Mouse (Mus musculus) limb, embryonic 12.5 days (tissue): ENCODE measurements around the gene Ppm1l. TPM values are rescaled to one million over a fixed set of nuclear protein-coding genes. Genes with fewer than 3 reads are reported as not detected.

Source experiments
- ATAC-seq: fragments of 200-750 bp; cut with Nextera tagmentation; 2 replicates; pipeline ENCODE4 v1.8.0; 2017; ENCODE audit warnings: low read depth, moderate TSS enrichment; ENCODE audit not compliant: insufficient number of reproducible peaks, insufficient read depth, low FRiP score, low TSS enrichment
- H3K27ac ChIP-seq: fragments of 300-500 bp; sonication (generic); 2 replicates; pipeline ENCODE4 v1.5.1; 2016; ENCODE audit warnings: mild to moderate bottlenecking, moderate library complexity
- H3K27me3 ChIP-seq: fragments of 300-500 bp; sonication (generic); 2 replicates; pipeline ENCODE4 v1.6.1; 2016; ENCODE audit warnings: mild to moderate bottlenecking, moderate library complexity
- H3K36me3 ChIP-seq: fragments of 300-500 bp; sonication (generic); 2 replicates; pipeline ENCODE4 v1.6.1; 2016; ENCODE audit warnings: mild to moderate bottlenecking, moderate library complexity
- H3K4me1 ChIP-seq: fragments of 300-500 bp; sonication (generic); replicated peaks from 2 replicates; pipeline ENCODE4 v1.6.1; 2016
- H3K4me2 ChIP-seq: fragments of 300-500 bp; sonication (generic); 2 replicates; pipeline ENCODE4 v1.6.1; 2016; ENCODE audit warnings: mild to moderate bottlenecking, moderate library complexity
- H3K4me3 ChIP-seq: fragments of 300-500 bp; sonication (generic); replicated peaks from 2 replicates; pipeline ENCODE4 v1.5.1; 2016; ENCODE audit warnings: mild to moderate bottlenecking
- H3K9ac ChIP-seq: fragments of 300-500 bp; sonication (generic); replicated peaks from 2 replicates; pipeline ENCODE4 v1.6.1; 2016; ENCODE audit warnings: mild to moderate bottlenecking, moderate library complexity
- H3K9me3 ChIP-seq: fragments of 300-500 bp; sonication (generic); 2 replicates; pipeline ENCODE4 v1.6.1; 2016; ENCODE audit warnings: mild to moderate bottlenecking, moderate library complexity
- WGBS: fragments of 180-500 bp; shearing (Covaris S2); methylation state at CpG from one replicate; pipeline ENCODE4 v1.1.7; 2016; 5-methylcytosine and 5-hydroxymethylcytosine counted together
- polyA plus RNA-seq: library from polyadenylated mRNA; unstranded; fragments of >200 nt; fragmentation: Nextera tagmentation; extraction: Ambion mirVana; gene quantifications from 2 replicates; pipeline ENCODE4 v1.2.1, GENCODE M21; 2016

The Ppm1l gene
- polyA plus RNA-seq, 1 experiment from 2014 or later, result 16.6 TPM

DNA sequence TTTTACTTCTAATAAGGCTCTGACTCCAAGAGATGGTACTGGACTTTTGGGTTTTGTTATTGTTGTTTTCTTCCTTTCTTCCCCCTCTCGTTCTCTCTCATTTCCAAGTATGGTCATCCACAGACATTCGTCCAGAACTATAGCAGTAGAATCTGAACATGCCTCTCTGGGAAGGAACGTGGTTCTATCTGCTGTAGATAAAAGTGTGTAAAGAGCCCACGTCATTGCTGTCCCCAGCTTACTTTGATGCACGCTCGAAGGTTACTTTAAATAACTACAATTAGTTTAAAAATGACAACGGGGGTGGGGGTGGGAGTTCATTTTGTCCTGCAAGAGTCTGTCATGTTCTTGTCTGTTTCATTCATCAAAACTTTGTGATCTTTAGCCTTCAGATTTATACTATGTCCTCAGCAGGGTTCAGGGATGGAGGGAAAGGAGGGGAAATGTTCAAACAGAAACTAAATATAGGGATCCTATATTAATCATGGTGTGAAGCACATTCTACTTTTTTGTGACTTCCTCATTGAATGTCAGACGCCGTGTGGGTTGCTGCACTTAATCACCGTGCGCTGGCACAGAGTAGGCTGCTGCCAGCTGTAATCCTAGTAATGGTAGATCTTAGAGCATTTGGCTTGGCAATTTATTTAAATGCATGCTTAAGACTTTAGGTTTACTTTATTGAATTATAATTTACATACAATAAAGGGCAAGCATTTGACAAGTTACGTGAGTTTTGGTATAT is 122.3 kb downstream of the Ppm1l start:
- ATAC-seq, result no peak

DNA sequence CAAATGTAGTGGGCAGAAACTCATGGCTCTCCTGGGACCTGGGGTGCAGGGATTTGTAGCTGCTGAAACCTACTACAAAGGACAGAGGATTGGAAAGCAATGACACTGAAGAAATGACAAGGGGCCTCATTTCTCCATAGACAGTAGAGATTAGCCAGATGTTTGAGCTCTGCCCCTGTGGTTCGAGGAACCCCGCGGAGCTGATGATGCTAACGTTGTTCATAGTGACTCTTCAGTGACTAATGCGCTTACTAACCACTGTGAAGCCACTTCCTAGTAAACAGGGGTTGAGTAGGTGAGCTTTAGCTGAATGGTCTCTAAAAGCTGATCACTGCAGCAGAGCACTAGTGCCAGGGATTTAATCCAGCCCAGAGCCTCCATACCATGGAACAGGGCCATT is 124.1 kb downstream of the Ppm1l start:
- Histone ChIP-seq H3K27ac (no peak overlapping the region), H3K36me3 (no peaks in the 10 kb centered on the region), H3K4me2 (no peak overlapping the region), H3K4me1 (no peaks in the 10 kb centered on the region), H3K4me3 (no peak overlapping the region), H3K27me3 (no peaks in the 10 kb centered on the region), H3K9ac (no peak overlapping the region), H3K9me3 (no peaks in the 10 kb centered on the region)
- ATAC-seq, result no peak
- WGBS, result 67% methylated on average over 5 of the region's 5 CpGs

More for the DNA sequence above, 122.3 kb downstream of the Ppm1l start:
- H3K9me3 ChIP-seq, result no peaks in the 10 kb centered on the region
- no peaks in the 10 kb centered on the region for H3K36me3 ChIP-seq
- peaks cover 3% of the 10 kb centered on the region; the same call in 1 of the 2 replicates for H3K4me1 ChIP-seq
- no peaks in the 10 kb centered on the region for H3K27me3 ChIP-seq
- H3K4me2 ChIP-seq, result no peak overlapping the region
- H3K27ac ChIP-seq, result no peak overlapping the region
- H3K4me3 ChIP-seq, result no peak overlapping the region
- no peak overlapping the region for H3K9ac ChIP-seq
- WGBS, result 78% methylated on average over 12 of the region's 12 CpGs

- no peaks in the 10 kb centered on the region for H3K27me3 ChIP-seq
- no peak overlapping the region for H3K4me3 ChIP-seq
- H3K4me2 ChIP-seq, result no peak overlapping the region
- no peak overlapping the region for H3K9ac ChIP-seq
- ATAC-seq, result no peak
- H3K36me3 ChIP-seq, result no peaks in the 10 kb centered on the region
- H3K27ac ChIP-seq, result no peak overlapping the region
- WGBS, result 73% methylated on average over 5 of the region's 5 CpGs
- no peaks in the 10 kb centered on the region for H3K9me3 ChIP-seq
- no peaks in the 10 kb centered on the region; the same call in 1 of the 2 replicates for H3K4me1 ChIP-seq
Observed at GRCm38 (mm10) chr3:69446989-69447388, 130.3 kb downstream of the Ppm1l start.

- Histone ChIP-seq H3K4me3 (no peak overlapping the region), H3K4me1 (peaks cover 4% of the 10 kb centered on the region; the same call in 1 of the 2 replicates), H3K27me3 (no peaks in the 10 kb centered on the region), H3K4me2 (no peak overlapping the region), H3K27ac (no peak overlapping the region), H3K9ac (no peak overlapping the region), H3K36me3 (no peaks in the 10 kb centered on the region), H3K9me3 (no peaks in the 10 kb centered on the region)
- WGBS, result 76% methylated on average over 3 of the region's 3 CpGs
- ATAC-seq, result no peak
Observed at GRCm38 (mm10) chr3:69449041-69449440, 132.4 kb downstream of the Ppm1l start.

GRCm38 (mm10) chr3:69454330-69454729 is 137.7 kb downstream of the Ppm1l start:
- Histone ChIP-seq H3K9ac (no peak overlapping the region), H3K4me3 (no peak overlapping the region), H3K27ac (0 out of 2 replicates have a peak overlapping the region, but pooled peaks have one; percentile 36), H3K4me2 (no peak overlapping the region; the same call in 1 of the 2 replicates), H3K36me3 (no peaks in the 10 kb centered on the region), H3K4me1 (peaks cover 13% of the 10 kb centered on the region), H3K27me3 (peaks cover 6% of the 10 kb centered on the region; the same call in 1 of the 2 replicates), H3K9me3 (no peaks in the 10 kb centered on the region)
- WGBS, result 77% methylated on average over 3 of the region's 3 CpGs
- ATAC-seq, result no peak

DNA sequence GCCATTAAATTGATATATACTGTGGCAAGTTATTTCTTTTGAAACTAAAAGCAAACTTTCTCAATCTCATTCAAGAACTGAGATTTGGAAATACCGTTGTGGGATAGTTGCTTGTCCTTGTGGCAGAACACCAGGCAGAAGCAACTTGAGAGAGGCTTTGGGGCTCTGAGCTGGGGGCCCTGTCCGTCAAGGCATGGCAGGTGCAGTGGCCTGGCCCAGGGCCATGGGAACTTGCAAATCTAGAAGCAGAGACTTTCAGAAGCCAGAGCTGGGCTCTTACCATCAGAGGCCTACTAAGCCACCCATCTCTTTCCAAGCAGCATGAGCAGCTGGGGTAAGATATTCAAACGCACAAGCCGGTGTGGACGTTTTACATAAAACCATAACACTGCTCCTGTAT is 139.4 kb downstream of the Ppm1l start:
- Histone ChIP-seq H3K4me1 (peaks cover 13% of the 10 kb centered on the region), H3K9ac (no peak overlapping the region), H3K27me3 (peaks cover 9% of the 10 kb centered on the region; the same call in 1 of the 2 replicates), H3K9me3 (no peaks in the 10 kb centered on the region), H3K4me3 (no peak overlapping the region), H3K36me3 (no peaks in the 10 kb centered on the region), H3K4me2 (no peak overlapping the region), H3K27ac (no peak overlapping the region)
- no peak for ATAC-seq
- 87% methylated on average over 5 of the region's 5 CpGs for WGBS

GRCm38 (mm10) chr3:69458756-69459155 is 142.1 kb downstream of the Ppm1l start:
- no peak for ATAC-seq
- no peak overlapping the region for H3K4me3 ChIP-seq
- WGBS, result 88% methylated on average over 6 of the region's 6 CpGs
- peaks cover 13% of the 10 kb centered on the region for H3K4me1 ChIP-seq
- no peaks in the 10 kb centered on the region for H3K36me3 ChIP-seq
- H3K9me3 ChIP-seq, result no peaks in the 10 kb centered on the region
- no peak overlapping the region for H3K4me2 ChIP-seq
- H3K27ac ChIP-seq, result no peak overlapping the region
- no peak overlapping the region for H3K9ac ChIP-seq
- peaks cover 9% of the 10 kb centered on the region; the same call in 1 of the 2 replicates for H3K27me3 ChIP-seq

- Histone ChIP-seq H3K4me2 (no peak overlapping the region), H3K27me3 (peaks cover 9% of the 10 kb centered on the region; the same call in 1 of the 2 replicates), H3K4me1 (0 out of 2 replicates have a peak, but pooled peaks cover 3% of the 10 kb centered on the region), H3K9ac (no peak overlapping the region), H3K36me3 (no peaks in the 10 kb centered on the region), H3K4me3 (no peak overlapping the region), H3K9me3 (no peaks in the 10 kb centered on the region), H3K27ac (no peak overlapping the region)
- no peak for ATAC-seq
- 83% methylated on average over 1 of the region's 1 CpGs for WGBS
Observed at GRCm38 (mm10) chr3:69461956-69462355, 145.3 kb downstream of the Ppm1l start.

DNA sequence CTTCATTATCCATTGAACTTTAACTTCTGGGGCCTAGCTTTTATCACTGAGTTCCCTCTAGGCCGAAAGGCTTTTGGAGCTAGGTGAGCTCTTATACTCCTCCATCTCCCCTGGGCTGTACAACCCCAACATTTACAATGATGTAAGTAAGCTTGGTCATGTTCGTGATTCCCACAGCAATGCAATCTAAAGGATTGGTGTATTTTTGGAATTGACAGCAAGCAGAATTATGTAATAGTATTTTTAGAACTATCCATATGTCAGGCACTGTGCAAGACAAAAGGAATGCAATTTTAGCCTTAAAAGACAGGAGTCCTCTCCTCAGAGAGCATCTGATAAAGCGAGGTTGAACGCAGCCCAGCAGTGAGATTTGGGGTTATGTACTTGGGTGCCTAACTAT is 149.1 kb downstream of the Ppm1l start:
- H3K4me1 ChIP-seq, result peaks cover 32% of the 10 kb centered on the region
- no peak overlapping the region for H3K4me3 ChIP-seq
- ATAC-seq, result no peak
- H3K4me2 ChIP-seq, result no peak overlapping the region
- H3K27me3 ChIP-seq, result no peaks in the 10 kb centered on the region; the same call in 1 of the 2 replicates
- 93% methylated on average over 4 of the region's 4 CpGs for WGBS
- no peak overlapping the region for H3K27ac ChIP-seq
- no peak overlapping the region for H3K9ac ChIP-seq
- no peaks in the 10 kb centered on the region for H3K36me3 ChIP-seq
- no peaks in the 10 kb centered on the region for H3K9me3 ChIP-seq

GRCm38 (mm10) chr3:69468280-69469008 is 151.8 kb downstream of the Ppm1l start:
- Histone ChIP-seq H3K9me3 (no peaks in the 10 kb centered on the region), H3K4me2 (no peak overlapping the region), H3K9ac (no peak overlapping the region), H3K4me1 (peaks cover 39% of the 10 kb centered on the region), H3K27ac (no peak overlapping the region), H3K27me3 (no peaks in the 10 kb centered on the region), H3K4me3 (no peak overlapping the region), H3K36me3 (no peaks in the 10 kb centered on the region)
- WGBS, result 24% methylated on average over 9 of the region's 9 CpGs
- ATAC-seq, result no peak

DNA sequence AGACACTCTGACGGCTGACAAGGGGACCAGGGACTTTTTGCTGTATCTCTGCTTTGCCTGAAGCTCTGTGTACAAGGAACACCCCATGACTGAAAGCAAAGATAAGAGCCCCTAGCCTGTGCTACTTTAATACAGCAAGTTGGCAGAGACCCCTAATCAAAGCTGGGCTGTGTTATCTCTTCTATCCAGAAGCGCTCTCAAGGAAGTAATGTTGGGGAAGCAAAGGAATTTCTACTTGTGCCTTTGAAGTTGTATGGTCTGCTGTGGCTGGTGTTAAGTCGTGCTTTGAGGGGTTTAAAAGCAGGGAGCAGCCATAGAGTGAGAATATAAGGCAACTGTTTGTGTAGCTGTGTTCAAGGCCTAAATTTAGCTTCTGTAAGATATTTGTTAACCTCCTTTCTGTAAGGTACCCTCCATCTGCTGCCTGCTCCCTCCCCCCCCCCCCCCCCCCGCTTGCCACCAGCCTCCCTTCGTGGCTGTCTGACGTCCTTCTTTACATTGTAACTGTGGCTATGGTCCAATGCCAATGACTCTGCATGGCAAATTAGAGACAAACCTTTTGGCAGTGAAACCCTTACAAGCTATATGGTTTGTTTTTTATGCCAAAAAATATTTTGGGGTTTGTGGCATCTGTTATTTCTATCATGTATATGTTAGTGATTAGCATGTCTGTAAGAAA is 152.9 kb downstream of the Ppm1l start:
- no peak overlapping the region for H3K4me2 ChIP-seq
- H3K27ac ChIP-seq, result no peak overlapping the region
- no peak overlapping the region for H3K9ac ChIP-seq
- 15% methylated on average over 6 of the region's 6 CpGs for WGBS
- H3K27me3 ChIP-seq, result no peaks in the 10 kb centered on the region
- H3K4me1 ChIP-seq, result peaks cover 39% of the 10 kb centered on the region
- H3K4me3 ChIP-seq, result no peak overlapping the region
- no peak for ATAC-seq
- H3K9me3 ChIP-seq, result no peaks in the 10 kb centered on the region
- H3K36me3 ChIP-seq, result no peaks in the 10 kb centered on the region
